In the genomic region with DNA sequence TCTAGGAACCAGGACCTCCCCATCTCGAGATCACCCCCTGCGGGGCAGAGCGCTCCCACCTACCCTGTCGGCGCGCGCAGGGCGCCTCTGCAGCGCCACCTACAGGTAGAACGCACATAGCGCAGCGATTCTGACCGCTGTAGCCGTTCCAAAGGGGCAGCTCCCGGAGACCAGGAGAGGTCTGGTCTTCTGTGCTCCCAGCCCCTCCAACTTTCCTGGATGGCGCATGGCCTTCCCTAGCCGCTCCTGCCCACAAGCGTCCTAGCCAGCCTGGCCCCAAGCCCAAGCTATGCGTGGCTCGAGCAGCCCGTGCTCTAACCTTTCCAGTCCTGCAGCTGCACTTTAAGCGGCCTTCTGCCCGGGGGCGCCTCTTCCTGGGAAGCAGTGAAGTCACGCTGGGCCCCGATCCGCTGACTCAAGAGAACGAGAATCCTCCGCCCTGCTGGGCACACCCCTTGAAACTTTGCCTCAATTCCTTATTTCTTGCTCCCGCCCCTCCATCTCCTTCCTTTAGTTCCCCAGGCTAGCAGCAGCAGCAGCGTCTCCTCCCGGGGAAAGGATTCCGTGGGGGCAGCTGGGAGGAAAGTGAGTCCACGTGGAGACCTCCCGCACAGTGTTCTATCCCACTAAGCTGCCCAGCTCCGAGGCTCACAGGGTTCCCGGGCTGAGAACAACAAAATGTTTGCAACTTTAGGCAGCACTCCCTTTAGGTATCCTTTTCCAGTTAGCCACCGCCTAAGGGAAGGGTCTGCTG, we compare ENCODE assay signal across 7 mouse cellular contexts. TPM values are rescaled to one million over a fixed set of nuclear protein-coding genes. Genes with fewer than 3 reads are reported as not detected.
A peak's percentile ranks its signal among the peaks of the same experiment; 100 is the strongest.
DNase-seq lines count a peak whose midpoint lies in the region; ATAC-seq and TF ChIP-seq lines count a peak whose summit lies in the region.

A gene (minus strand): TSS at position 379 of the 754 bp plus-strand sequence.

- H3K27ac ChIP-seq in intestine, embryonic 14.5 days (ENCODE audit: low read depth), result no peak within 1 kb of the TSS
- H3K27ac ChIP-seq in midbrain, embryonic 12.5 days (replicated peaks), result no peak within 1 kb of the TSS
- peak within 1 kb of the TSS; percentile 66 for H3K27ac ChIP-seq in small intestine, adult 2 months (ENCODE audit: insufficient read depth, low read depth, low read length)

- H3K9me3 ChIP-seq in intestine, embryonic 14.5 days (ENCODE audit: control insufficient read depth, low read length), result no peaks in the 10 kb centered on the region
- no peaks in the 10 kb centered on the region for H3K9me3 ChIP-seq in midbrain, embryonic 12.5 days

- WGBS in intestine, embryonic 14.5 days, result 12% methylated on average over 38 of the region's 38 CpGs
- 21% methylated on average over 38 of the region's 38 CpGs for WGBS in midbrain, embryonic 12.5 days
- 17% methylated on average over 38 of the region's 38 CpGs for WGBS in small intestine, adult 2 months

- no peak for TF ChIP-seq POLR2A in small intestine, adult 2 months (IDR thresholded peaks at IDR 0.05; ENCODE audit: low read depth, low read length)

- ATAC-seq in activated CD4-positive, CD25-positive, alpha-beta regulatory T cell, adult 4 months, result peak; percentile 57
- ATAC-seq in intestine, embryonic 14.5 days (replicated peaks; ENCODE audit: low FRiP score, low TSS enrichment, low read depth), result peak; percentile 87
- peak; percentile 81 for ATAC-seq in midbrain, embryonic 12.5 days (ENCODE audit: low FRiP score, low read depth)

- peak; percentile 39 to 65 for DNase-seq in cerebellum, postnatal 4 days (ENCODE audit: low spot score in 2 of 2)
- peak; percentile 51 to 54 for DNase-seq in gastrocnemius, postnatal 36 days
- peak; percentile 86 for DNase-seq in intestine, embryonic 14.5 days (ENCODE audit: low spot score)
- peak; percentile 73 for DNase-seq in left cerebral cortex, postnatal 4 days

- no peaks in the 10 kb centered on the region for H3K4me1 ChIP-seq in intestine, embryonic 14.5 days (replicated peaks; ENCODE audit: control insufficient read depth, insufficient read depth, low read length)
- no peaks in the 10 kb centered on the region for H3K4me1 ChIP-seq in midbrain, embryonic 12.5 days
- H3K4me1 ChIP-seq in small intestine, adult 2 months (ENCODE audit: control insufficient read depth, insufficient read depth, insufficient read length, low read length), result peaks cover 16% of the 10 kb centered on the region; the same call in 1 of the 2 replicates

- peak within 1 kb of the TSS; percentile 59 for H3K4me2 ChIP-seq in intestine, embryonic 14.5 days (ENCODE audit: low read length)
- peak within 1 kb of the TSS; percentile 59 for H3K4me2 ChIP-seq in midbrain, embryonic 12.5 days (replicated peaks)

- intact Hi-C loops in gastrocnemius, postnatal 36 days (cut with DNase I), result loop anchor here (2.0 kb wide), 1 partner anchor 40 kb away; no protein-coding TSS in a partner anchor
- intact Hi-C loops in left cerebral cortex, postnatal 4 days (cut with DNase I), result loop anchor here (5.0 kb wide), 1 partner anchor 36 kb away; no protein-coding TSS in a partner anchor

- 0 out of 2 replicates have a peak within 1 kb of the TSS, but pooled peaks have one; percentile 39 for H3K9ac ChIP-seq in intestine, embryonic 14.5 days (ENCODE audit: low read length)
- H3K9ac ChIP-seq in midbrain, embryonic 12.5 days (replicated peaks), result 0 out of 2 replicates have a peak within 1 kb of the TSS, but pooled peaks have one; percentile 6

- peak; percentile 77; the same call in 1 of the 2 replicates for TF ChIP-seq CTCF in small intestine, adult 2 months (IDR thresholded peaks at IDR 0.05; ENCODE audit: extremely low read depth, insufficient read length, insufficient replicate concordance, low read depth, low read length)

- H3K4me3 ChIP-seq in intestine, embryonic 14.5 days (ENCODE audit: low read depth, low read length), result peak within 1 kb of the TSS; percentile 32
- peak within 1 kb of the TSS; percentile 32 for H3K4me3 ChIP-seq in midbrain, embryonic 12.5 days
- peak within 1 kb of the TSS; percentile 58 for H3K4me3 ChIP-seq in small intestine, adult 2 months (ENCODE audit: low read depth, low read length)

- H3K36me3 ChIP-seq in intestine, embryonic 14.5 days (ENCODE audit: control insufficient read depth, insufficient read depth, low read length), result no peaks in the 10 kb centered on the region
- no peaks in the 10 kb centered on the region for H3K36me3 ChIP-seq in midbrain, embryonic 12.5 days
- H3K36me3 ChIP-seq in small intestine, adult 2 months (ENCODE audit: control insufficient read depth, insufficient read depth, low read length), result no peaks in the 10 kb centered on the region

- no peaks in the 10 kb centered on the region for H3K27me3 ChIP-seq in intestine, embryonic 14.5 days (replicated peaks; ENCODE audit: control insufficient read depth, insufficient read depth, low read length)
- H3K27me3 ChIP-seq in midbrain, embryonic 12.5 days, result peaks cover 3% of the 10 kb centered on the region
- no peaks in the 10 kb centered on the region for H3K27me3 ChIP-seq in small intestine, adult 2 months (ENCODE audit: control insufficient read depth, insufficient read depth, low read length)

RNA-seq across cellular contexts. Expression of the gene that starts here (rescaled TPM):
- polyA plus RNA-seq in activated CD4-positive, CD25-positive, alpha-beta regulatory T cell, adult 4 months (2017; shearing (Covaris generic)), result 10 to 100 TPM; 29.1 to 30.6 TPM
- 1 to 10 TPM; 1.9 to 2.0 TPM for total RNA-seq in gastrocnemius, postnatal 36 days (2021)
- polyA plus RNA-seq in intestine, embryonic 14.5 days (2014; fragmentation: Nextera tagmentation; extraction: Ambion mirVana), result 17.7 and 19.8 TPM in 2 replicates
- 1 to 10 TPM; 1.1 to 1.5 TPM for total RNA-seq in left cerebral cortex, postnatal 4 days (2021)
- 1.6 and 1.8 TPM in 2 replicates for polyA plus RNA-seq in midbrain, embryonic 12.5 days (2016; fragmentation: Nextera tagmentation; extraction: Ambion mirVana)
- 12.3 and 36.8 TPM in 2 replicates for polyA plus RNA-seq in small intestine, adult 2 months (2012; rRNA removed)
